Mouse (Mus musculus) intestine, postnatal 0 days (tissue): ENCODE measurements around the gene Cybrd1. TPM values are rescaled to one million over a fixed set of nuclear protein-coding genes. Genes with fewer than 3 reads are reported as not detected.

Experiments used
- ATAC-seq: fragments of 200-750 bp; cut with Nextera tagmentation; 2 replicates; pipeline ENCODE4 v1.8.0; 2017; ENCODE audit warnings: mild to moderate bottlenecking, moderate TSS enrichment, moderate library complexity
- H3K27ac ChIP-seq: fragments of 300-500 bp; sonication (generic); 2 replicates; pipeline ENCODE4 v1.5.1; 2014; ENCODE audit warnings: mild to moderate bottlenecking, low read depth, low read length, moderate library complexity
- H3K27me3 ChIP-seq: fragments of 300-500 bp; sonication (generic); replicated peaks from 2 replicates; pipeline ENCODE4 v1.6.1; 2014; ENCODE audit warnings: low read length, mixed read lengths; ENCODE audit not compliant: control insufficient read depth, insufficient read depth
- H3K36me3 ChIP-seq: fragments of 300-500 bp; sonication (generic); 2 replicates; pipeline ENCODE4 v1.6.1; 2014; ENCODE audit warnings: mild to moderate bottlenecking, moderate library complexity; ENCODE audit not compliant: control insufficient read depth, insufficient read depth
- H3K4me1 ChIP-seq: fragments of 300-500 bp; sonication (generic); replicated peaks from 2 replicates; pipeline ENCODE4 v1.6.1; 2014; ENCODE audit warnings: antibody characterized with exemption, low read length, mixed read lengths; ENCODE audit not compliant: control insufficient read depth, insufficient read depth
- H3K4me2 ChIP-seq: fragments of 300-500 bp; sonication (generic); replicated peaks from 2 replicates; pipeline ENCODE4 v1.6.1; 2014; ENCODE audit warnings: low read depth, mild to moderate bottlenecking, moderate library complexity
- H3K4me3 ChIP-seq: fragments of 300-500 bp; sonication (generic); 2 replicates; pipeline ENCODE4 v1.5.1; 2014; ENCODE audit warnings: low read depth, low read length
- H3K9ac ChIP-seq: fragments of 300-500 bp; sonication (generic); 2 replicates; pipeline ENCODE4 v1.6.1; 2014; ENCODE audit warnings: mild to moderate bottlenecking, low read depth, low read length
- H3K9me3 ChIP-seq: fragments of 300-500 bp; sonication (generic); 2 replicates; pipeline ENCODE4 v1.6.1; 2016; ENCODE audit warnings: mixed run types; ENCODE audit not compliant: control insufficient read depth
- CTCF ChIP-seq: sonication (generic); IDR thresholded peaks from 2 replicates; pipeline ENCODE4 v1.5.1; 2016; ENCODE audit warnings: low read depth, mild to moderate bottlenecking, control low read depth, antibody characterized with exemption, moderate library complexity
- WGBS: fragments of 180-500 bp; shearing (Covaris S2); extraction: QIAGEN DNeasy Blood & Tissue Kit; methylation state at CpG from one replicate; pipeline ENCODE4 v1.1.7; 2014; 5-methylcytosine and 5-hydroxymethylcytosine counted together
- polyA plus RNA-seq: library from polyadenylated mRNA; unstranded; fragments of >200 nt; fragmentation: Nextera tagmentation; extraction: Ambion mirVana; gene quantifications from 2 replicates; pipeline ENCODE4 v1.2.1, GENCODE M21; 2015

The Cybrd1 gene
- polyA plus RNA-seq: 7.1 and 7.7 TPM in 2 replicates

- Histone ChIP-seq H3K9me3 (no peaks in the 10 kb centered on the region), H3K4me1 (no peaks in the 10 kb centered on the region), H3K27me3 (no peaks in the 10 kb centered on the region), H3K27ac (no peak within 1 kb of the TSS), H3K9ac (peak within 1 kb of the TSS; percentile 55), H3K36me3 (no peaks in the 10 kb centered on the region), H3K4me3 (peak within 1 kb of the TSS; percentile 56), H3K4me2 (peak within 1 kb of the TSS; percentile 97)
- peak; percentile 52 for ATAC-seq
- TF ChIP-seq CTCF: no peak
- 1% methylated on average over 59 of the region's 60 CpGs for WGBS
Measured at GRCm38 (mm10) chr2:71117797-71118708, at the start of gene Cybrd1. Gene Cybrd1, plus strand, starts transcription at chr2:71117923.

GRCm38 (mm10) chr2:71071601-71072000 lies 46.1 kb upstream of the Cybrd1 start:
- H3K4me3 ChIP-seq: no peak overlapping the region
- TF ChIP-seq CTCF: no peak
- WGBS: 98% methylated on average over 4 of the region's 4 CpGs
- H3K9me3 ChIP-seq: no peaks in the 10 kb centered on the region
- 0 out of 2 replicates have a peak, but pooled peaks cover 7% of the 10 kb centered on the region for H3K36me3 ChIP-seq
- H3K27ac ChIP-seq: no peak overlapping the region
- H3K9ac ChIP-seq: no peak overlapping the region
- H3K4me2 ChIP-seq: no peak overlapping the region
- no peak for ATAC-seq
- no peaks in the 10 kb centered on the region for H3K4me1 ChIP-seq
- H3K27me3 ChIP-seq: no peaks in the 10 kb centered on the region

GRCm38 (mm10) chr2:71073330-71073729 lies 44.4 kb upstream of the Cybrd1 start:
- H3K9me3 ChIP-seq: no peaks in the 10 kb centered on the region
- TF ChIP-seq CTCF: no peak
- ATAC-seq: no peak
- no peak overlapping the region for H3K9ac ChIP-seq
- H3K4me3 ChIP-seq: no peak overlapping the region
- H3K27me3 ChIP-seq: no peaks in the 10 kb centered on the region
- no peaks in the 10 kb centered on the region for H3K4me1 ChIP-seq
- WGBS: 93% methylated on average over 3 of the region's 3 CpGs
- H3K36me3 ChIP-seq: 0 out of 2 replicates have a peak, but pooled peaks cover 14% of the 10 kb centered on the region
- H3K27ac ChIP-seq: no peak overlapping the region
- no peak overlapping the region for H3K4me2 ChIP-seq

- TF ChIP-seq CTCF: no peak
- no peak overlapping the region for H3K4me2 ChIP-seq
- 0 out of 2 replicates have a peak, but pooled peaks cover 16% of the 10 kb centered on the region for H3K36me3 ChIP-seq
- no peaks in the 10 kb centered on the region for H3K4me1 ChIP-seq
- H3K27me3 ChIP-seq: no peaks in the 10 kb centered on the region
- H3K9me3 ChIP-seq: no peaks in the 10 kb centered on the region
- no peak for ATAC-seq
- H3K9ac ChIP-seq: no peak overlapping the region
- WGBS: 58% methylated on average over 3 of the region's 3 CpGs
- H3K27ac ChIP-seq: no peak overlapping the region
- H3K4me3 ChIP-seq: no peak overlapping the region
Measured at GRCm38 (mm10) chr2:71073828-71074227, 43.9 kb upstream of the Cybrd1 start.

- H3K4me1 ChIP-seq: no peaks in the 10 kb centered on the region; the same call in 1 of the 2 replicates
- no peaks in the 10 kb centered on the region for H3K9me3 ChIP-seq
- H3K9ac ChIP-seq: no peak overlapping the region
- WGBS: 88% methylated on average over 7 of the region's 7 CpGs
- no peak for TF ChIP-seq CTCF
- no peak overlapping the region for H3K4me2 ChIP-seq
- no peak overlapping the region for H3K4me3 ChIP-seq
- peaks cover 26% of the 10 kb centered on the region for H3K36me3 ChIP-seq
- no peaks in the 10 kb centered on the region for H3K27me3 ChIP-seq
- H3K27ac ChIP-seq: no peak overlapping the region
- no peak for ATAC-seq
Measured at GRCm38 (mm10) chr2:71082416-71082815, 35.3 kb upstream of the Cybrd1 start.

GRCm38 (mm10) chr2:71083454-71084193 lies 34.1 kb upstream of the Cybrd1 start:
- 53% methylated on average over 6 of the region's 6 CpGs for WGBS
- H3K27ac ChIP-seq: peak overlapping the region; percentile 74
- ATAC-seq: peak; percentile 98

More at GRCm38 (mm10) chr2:71083454-71084193, 34.1 kb upstream of the Cybrd1 start:
- H3K9me3 ChIP-seq: no peaks in the 10 kb centered on the region
- no peaks in the 10 kb centered on the region for H3K27me3 ChIP-seq
- 0 out of 2 replicates have a peak overlapping the region, but pooled peaks have one; percentile 27 for H3K4me2 ChIP-seq
- no peak overlapping the region for H3K9ac ChIP-seq
- no peak for TF ChIP-seq CTCF
- H3K4me1 ChIP-seq: no peaks in the 10 kb centered on the region; the same call in 1 of the 2 replicates
- no peak overlapping the region for H3K4me3 ChIP-seq
- peaks cover 26% of the 10 kb centered on the region for H3K36me3 ChIP-seq
